In genomic region chr4:116721098-116721628, GRCm38 (mm10) we compare ENCODE assay signal across 8 mouse cellular contexts. TPM values are rescaled to one million over a fixed set of nuclear protein-coding genes. Genes with fewer than 3 reads are reported as not detected.
DNase-seq lines count a peak whose midpoint lies in the region; ATAC-seq and TF ChIP-seq lines count a peak whose summit lies in the region.

No protein-coding gene starts in this region.

- H3K4me3 ChIP-seq in heart, embryonic 11.5 days (ENCODE audit: low read depth, low read length), result peak overlapping the region; percentile 77
- peak overlapping the region; percentile 98 for H3K4me3 ChIP-seq in E14TG2a.4 (replicated peaks; ENCODE audit: low read length)
- peak overlapping the region; percentile 81 for H3K4me3 ChIP-seq in forebrain, embryonic 13.5 days
- peak overlapping the region; percentile 69 to 88 for H3K4me3 ChIP-seq in liver, embryonic 14.5 days (ENCODE audit: insufficient read depth in 1 of 2, low read depth in 2 of 2, low read length in 2 of 2)

- under 1% methylated on average over 29 of the region's 29 CpGs for WGBS in heart, embryonic 11.5 days (ENCODE audit: insufficient replicate concordance)
- under 1% methylated on average over 27 of the region's 29 CpGs for WGBS in forebrain, embryonic 13.5 days
- under 1% methylated on average over 29 of the region's 29 CpGs for WGBS in liver, embryonic 14.5 days (ENCODE audit: insufficient replicate concordance)

- H3K36me3 ChIP-seq in heart, embryonic 11.5 days (ENCODE audit: control insufficient read depth, insufficient read depth, low read length), result no peaks in the 10 kb centered on the region
- H3K36me3 ChIP-seq in E14TG2a.4 (ENCODE audit: insufficient read depth, low read length), result peaks cover 9% of the 10 kb centered on the region
- 0 out of 2 replicates have a peak, but pooled peaks cover 1% of the 10 kb centered on the region for H3K36me3 ChIP-seq in forebrain, embryonic 13.5 days (ENCODE audit: poor library complexity, severe bottlenecking)
- no peaks in the 10 kb centered on the region for H3K36me3 ChIP-seq in liver, embryonic 14.5 days (replicated peaks; ENCODE audit: control insufficient read depth, insufficient read depth, low read depth)

- peak overlapping the region; percentile 71 for H3K4me2 ChIP-seq in heart, embryonic 11.5 days
- peak overlapping the region; percentile 96 for H3K4me2 ChIP-seq in forebrain, embryonic 13.5 days
- peak overlapping the region; percentile 92 for H3K4me2 ChIP-seq in liver, embryonic 14.5 days (ENCODE audit: low read depth)

- peaks cover 5% of the 10 kb centered on the region; the same call in 1 of the 2 replicates for H3K4me1 ChIP-seq in heart, embryonic 11.5 days (ENCODE audit: control insufficient read depth, insufficient read depth, low read length)
- peaks cover 55% of the 10 kb centered on the region for H3K4me1 ChIP-seq in E14TG2a.4 (replicated peaks; ENCODE audit: low read depth, low read length)
- H3K4me1 ChIP-seq in forebrain, embryonic 13.5 days, result peaks cover 18% of the 10 kb centered on the region
- H3K4me1 ChIP-seq in liver, embryonic 14.5 days (replicated peaks; ENCODE audit: control insufficient read depth in 2 of 2, insufficient read depth in 2 of 2, low read length in 1 of 2), result peaks cover 3 to 4% of the 10 kb centered on the region in 2 experiments; a peak in 1 of 4 replicates

- no peak for DNase-seq in heart, adult 9 months (ENCODE audit: low spot score in 2 of 2)
- no peak for DNase-seq in liver, embryonic 14.5 days (ENCODE audit: low read depth in 3 of 3, low spot score in 3 of 3)
- DNase-seq in left cerebral cortex, adult 11 months (ENCODE audit: low spot score), result no peak
- no peak for DNase-seq in frontal cortex, postnatal 36 days (ENCODE audit: low spot score in 2 of 2)

- H3K9ac ChIP-seq in heart, embryonic 11.5 days (ENCODE audit: low read depth, low read length), result peak overlapping the region; percentile 79
- peak overlapping the region; percentile 87 for H3K9ac ChIP-seq in forebrain, embryonic 13.5 days
- H3K9ac ChIP-seq in liver, embryonic 14.5 days (replicated peaks), result peak overlapping the region; percentile 72

- no peaks in the 10 kb centered on the region for H3K27me3 ChIP-seq in heart, embryonic 11.5 days (ENCODE audit: control insufficient read depth, insufficient read depth, low read length)
- H3K27me3 ChIP-seq in E14TG2a.4 (ENCODE audit: insufficient read depth, low read length), result no peaks in the 10 kb centered on the region
- H3K27me3 ChIP-seq in forebrain, embryonic 13.5 days, result 0 out of 2 replicates have a peak, but pooled peaks cover 3% of the 10 kb centered on the region
- no peaks in the 10 kb centered on the region for H3K27me3 ChIP-seq in liver, embryonic 14.5 days (ENCODE audit: control insufficient read depth, insufficient read depth, low read length)

- TF ChIP-seq CTCF in E14TG2a.4 (conservative IDR thresholded peaks at IDR 0.05; ENCODE audit: low read length), result no peak
- no peak for TF ChIP-seq CTCF in liver, embryonic 14.5 days (IDR thresholded peaks at IDR 0.05; ENCODE audit: low read depth)

- ATAC-seq in heart, embryonic 11.5 days (replicated peaks; ENCODE audit: insufficient number of reproducible peaks, low FRiP score, low TSS enrichment), result peak; percentile 60
- ATAC-seq in forebrain, embryonic 13.5 days, result no peak
- ATAC-seq in liver, embryonic 14.5 days (ENCODE audit: insufficient read depth), result peak; percentile 52
- no peak for ATAC-seq in CD4-positive, CD25-positive, alpha-beta regulatory T cell, adult 4 months

- H3K9me3 ChIP-seq in heart, embryonic 11.5 days (replicated peaks; ENCODE audit: control insufficient read depth, low read length), result no peaks in the 10 kb centered on the region
- no peaks in the 10 kb centered on the region for H3K9me3 ChIP-seq in E14TG2a.4 (ENCODE audit: low read length)
- H3K9me3 ChIP-seq in forebrain, embryonic 13.5 days (replicated peaks), result no peaks in the 10 kb centered on the region
- no peaks in the 10 kb centered on the region for H3K9me3 ChIP-seq in liver, embryonic 14.5 days (ENCODE audit: control insufficient read depth, low read length)

- TF ChIP-seq EP300 in liver, embryonic 14.5 days (IDR thresholded peaks at IDR 0.05; ENCODE audit: low read depth), result no peak

- peak overlapping the region; percentile 72; the same call in 1 of the 2 replicates for H3K27ac ChIP-seq in heart, embryonic 11.5 days (ENCODE audit: low read depth, low read length)
- H3K27ac ChIP-seq in forebrain, embryonic 13.5 days, result peak overlapping the region; percentile 68
- H3K27ac ChIP-seq in liver, embryonic 14.5 days, result no peak overlapping the region

RNA-seq across cellular contexts. Expression of gene Tesk2, which starts 0.4 kb away (rescaled TPM):
- 3.2 and 4.6 TPM in 2 replicates for polyA plus RNA-seq in heart, embryonic 11.5 days (2014; fragmentation: Nextera tagmentation; extraction: Ambion mirVana)
- 5.3 and 5.8 TPM in 2 replicates for polyA plus RNA-seq in forebrain, embryonic 13.5 days (2015; fragmentation: Nextera tagmentation; extraction: Ambion mirVana)
- polyA plus RNA-seq in liver, embryonic 14.5 days (2012; rRNA removed), result 1.3 and 1.6 TPM in 2 replicates
- 3.2 and 3.4 TPM in 2 replicates for polyA plus RNA-seq in liver, embryonic 14.5 days (2014; fragmentation: Nextera tagmentation; extraction: Ambion mirVana)
- polyA plus RNA-seq in CD4-positive, CD25-positive, alpha-beta regulatory T cell, adult 4 months (2017; shearing (Covaris generic)), result 1 to 10 TPM; 4.6 to 7.8 TPM

RNA-seq across cellular contexts. Expression of gene Ccdc163, which starts 12.9 kb away (rescaled TPM):
- 16.3 and 21.0 TPM in 2 replicates for polyA plus RNA-seq in heart, embryonic 11.5 days (2014; fragmentation: Nextera tagmentation; extraction: Ambion mirVana)
- polyA plus RNA-seq in forebrain, embryonic 13.5 days (2015; fragmentation: Nextera tagmentation; extraction: Ambion mirVana), result 26.1 and 27.0 TPM in 2 replicates
- 12.6 and 16.0 TPM in 2 replicates for polyA plus RNA-seq in liver, embryonic 14.5 days (2012; rRNA removed)
- 9.1 and 12.7 TPM in 2 replicates for polyA plus RNA-seq in liver, embryonic 14.5 days (2014; fragmentation: Nextera tagmentation; extraction: Ambion mirVana)
- 10 to 100 TPM; 50.5 to 55.9 TPM for polyA plus RNA-seq in CD4-positive, CD25-positive, alpha-beta regulatory T cell, adult 4 months (2017; shearing (Covaris generic))

RNA-seq across cellular contexts. Expression of gene Mmachc, which starts 13.0 kb away (rescaled TPM):
- 25.5 and 29.1 TPM in 2 replicates for polyA plus RNA-seq in heart, embryonic 11.5 days (2014; fragmentation: Nextera tagmentation; extraction: Ambion mirVana)
- polyA plus RNA-seq in forebrain, embryonic 13.5 days (2015; fragmentation: Nextera tagmentation; extraction: Ambion mirVana), result 31.4 and 34.2 TPM in 2 replicates
- 7.0 and 8.5 TPM in 2 replicates for polyA plus RNA-seq in liver, embryonic 14.5 days (2012; rRNA removed)
- 4.1 and 5.9 TPM in 2 replicates for polyA plus RNA-seq in liver, embryonic 14.5 days (2014; fragmentation: Nextera tagmentation; extraction: Ambion mirVana)
- polyA plus RNA-seq in CD4-positive, CD25-positive, alpha-beta regulatory T cell, adult 4 months (2017; shearing (Covaris generic)), result 1 to 10 TPM; 3.4 to 9.2 TPM

RNA-seq across cellular contexts. Expression of gene Prdx1, which starts 35.8 kb away (rescaled TPM):
- polyA plus RNA-seq in heart, embryonic 11.5 days (2014; fragmentation: Nextera tagmentation; extraction: Ambion mirVana), result 1,014 and 1,024 TPM in 2 replicates
- 809 and 818 TPM in 2 replicates for polyA plus RNA-seq in forebrain, embryonic 13.5 days (2015; fragmentation: Nextera tagmentation; extraction: Ambion mirVana)
- polyA plus RNA-seq in liver, embryonic 14.5 days (2012; rRNA removed), result 127 and 234 TPM in 2 replicates
- 862 and 916 TPM in 2 replicates for polyA plus RNA-seq in liver, embryonic 14.5 days (2014; fragmentation: Nextera tagmentation; extraction: Ambion mirVana)
- 100 to 1,000 TPM; 602 to 696 TPM for polyA plus RNA-seq in CD4-positive, CD25-positive, alpha-beta regulatory T cell, adult 4 months (2017; shearing (Covaris generic))

Comparison
In these comparisons a context has a peak if more than half of its experiments do, and no peak if none do; other contexts are left out.
1. ATAC-seq: peak in heart, embryonic 11.5 days (single experiment) and liver, embryonic 14.5 days (single experiment); none in forebrain, embryonic 13.5 days (single experiment) and CD4-positive, CD25-positive, alpha-beta regulatory T cell, adult 4 months (single experiment).
2. Peak in every context shown above with its lines, with median percentiles within 50 percentile points of each other: H3K4me2 ChIP-seq, H3K4me3 ChIP-seq and H3K9ac ChIP-seq.